Mouse (Mus musculus): ENCODE results near the gene Supt16. TPM values are rescaled to one million over a fixed set of nuclear protein-coding genes. Genes with fewer than 3 reads are reported as not detected.

Supt16 gene
- polyA plus RNA-seq, 1 experiment = 8.7 TPM

DNA sequence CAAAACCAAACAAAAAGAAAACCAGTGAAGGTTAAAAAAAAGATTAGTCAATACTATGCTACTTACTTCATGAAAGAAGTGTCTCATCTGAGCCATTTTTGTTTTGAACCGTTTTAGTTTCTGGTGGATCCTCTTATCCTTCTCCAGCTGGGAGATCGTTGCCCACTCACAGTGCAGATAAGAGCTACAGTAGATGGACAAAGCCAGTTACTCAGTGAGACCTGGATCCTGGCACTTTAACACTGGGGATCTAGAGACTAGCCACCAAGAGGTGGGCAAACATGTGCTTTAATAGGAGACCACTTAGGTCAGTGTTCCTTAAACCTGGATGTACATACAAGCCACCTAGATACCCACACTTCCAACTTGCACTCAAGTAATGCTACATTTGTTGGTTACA is 28.8 kb upstream of the Supt16 start:
- 80% methylated on average over 2 of the region's 2 CpGs for WGBS
- Histone ChIP-seq H3K4me3 (ENCODE audit: extremely low read depth, insufficient read depth, insufficient read length) (no peak overlapping the region), H3K27ac (ENCODE audit: insufficient read depth, low read length) (no peak overlapping the region), H3K27me3 (ENCODE audit: control insufficient read depth, insufficient read depth, low read length) (no peaks in the 10 kb centered on the region), H3K36me3 (ENCODE audit: control insufficient read depth, insufficient read depth, low read length) (peaks cover 47% of the 10 kb centered on the region), H3K4me1 (ENCODE audit: control insufficient read depth, insufficient read depth, insufficient read length) (no peaks in the 10 kb centered on the region)
- TF ChIP-seq POLR2A (IDR thresholded peaks at IDR 0.05; ENCODE audit: low read depth, low read length) = no peak
- no peak for TF ChIP-seq CTCF (IDR thresholded peaks at IDR 0.05; ENCODE audit: extremely low read depth, insufficient read depth, insufficient read length, insufficient replicate concordance)
- no peak for DNase-seq (ENCODE audit: low read depth in 1 of 2, low spot score in 2 of 2)

DNA sequence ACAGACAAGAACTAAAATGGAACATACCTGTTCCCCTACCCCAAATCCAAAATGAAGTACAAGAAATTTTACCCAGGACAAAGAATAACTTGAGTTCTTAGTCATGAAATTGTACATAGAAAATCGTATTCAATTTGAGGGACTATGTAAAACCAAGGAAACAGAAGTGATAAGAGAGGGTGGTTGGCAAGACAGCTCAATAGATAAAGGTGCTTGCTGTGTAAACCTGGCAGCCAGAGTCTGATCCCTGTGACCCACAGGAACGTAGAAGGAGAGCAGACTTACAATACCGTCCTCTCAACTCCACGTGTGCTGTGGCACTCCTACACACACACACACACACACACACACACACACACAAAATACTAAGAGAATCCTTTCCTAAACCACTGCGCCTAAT is 20.0 kb upstream of the Supt16 start:
- Histone ChIP-seq H3K27me3 (ENCODE audit: control insufficient read depth, insufficient read depth, low read length) (no peaks in the 10 kb centered on the region), H3K4me1 (ENCODE audit: control insufficient read depth, insufficient read depth, insufficient read length) (no peaks in the 10 kb centered on the region), H3K27ac (ENCODE audit: insufficient read depth, low read length) (no peak overlapping the region), H3K4me3 (ENCODE audit: extremely low read depth, insufficient read depth, insufficient read length) (no peak overlapping the region), H3K36me3 (ENCODE audit: control insufficient read depth, insufficient read depth, low read length) (peaks cover 66% of the 10 kb centered on the region)
- DNase-seq (ENCODE audit: low read depth in 1 of 2, low spot score in 2 of 2) = no peak
- WGBS = 82% methylated on average over 5 of the region's 5 CpGs
- TF ChIP-seq CTCF (IDR thresholded peaks at IDR 0.05; ENCODE audit: extremely low read depth, insufficient read depth, insufficient read length, insufficient replicate concordance) (no peak), POLR2A (IDR thresholded peaks at IDR 0.05; ENCODE audit: low read depth, low read length) (no peak)

GRCm38 (mm10) chr14:52199412-52199811 is 2.2 kb upstream of the Supt16 start:
- no peak overlapping the region for H3K27ac ChIP-seq (ENCODE audit: insufficient read depth, low read length)
- H3K4me3 ChIP-seq (ENCODE audit: extremely low read depth, insufficient read depth, insufficient read length) = no peak overlapping the region
- TF ChIP-seq CTCF (IDR thresholded peaks at IDR 0.05; ENCODE audit: extremely low read depth, insufficient read depth, insufficient read length, insufficient replicate concordance) (no peak), POLR2A (IDR thresholded peaks at IDR 0.05; ENCODE audit: low read depth, low read length) (no peak)
- peaks cover 21% of the 10 kb centered on the region for H3K36me3 ChIP-seq (ENCODE audit: control insufficient read depth, insufficient read depth, low read length)
- WGBS = 80% methylated on average over 4 of the region's 4 CpGs
- H3K4me1 ChIP-seq (ENCODE audit: control insufficient read depth, insufficient read depth, insufficient read length) = no peaks in the 10 kb centered on the region; the same call in 1 of the 2 replicates
- DNase-seq (ENCODE audit: low read depth in 1 of 2, low spot score in 2 of 2) = no peak
- no peaks in the 10 kb centered on the region for H3K27me3 ChIP-seq (ENCODE audit: control insufficient read depth, insufficient read depth, low read length)

DNA sequence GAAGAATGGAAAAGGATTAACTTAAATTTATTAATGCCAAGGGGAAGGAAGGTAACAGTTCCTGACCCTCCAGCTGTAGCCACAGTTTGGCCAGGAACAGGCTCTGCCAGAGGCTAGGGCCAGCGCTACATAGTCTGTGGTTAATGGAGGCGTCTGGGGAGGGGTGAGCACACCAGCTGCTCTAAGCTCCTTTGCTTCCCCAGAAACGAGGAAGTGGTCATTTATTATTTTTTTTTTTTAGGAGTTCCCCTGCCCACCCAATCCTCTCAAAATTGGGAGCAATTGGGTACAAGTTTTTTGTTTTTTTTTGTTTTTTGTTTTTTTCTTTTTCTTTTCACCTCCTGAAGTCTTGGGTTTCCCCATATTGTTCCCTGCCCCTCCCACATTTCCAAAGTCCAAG is 925 bp upstream of the Supt16 start:
- WGBS = 7% methylated on average over 3 of the region's 3 CpGs
- Histone ChIP-seq H3K27ac (ENCODE audit: insufficient read depth, low read length) (no peak overlapping the region), H3K27me3 (ENCODE audit: control insufficient read depth, insufficient read depth, low read length) (no peaks in the 10 kb centered on the region), H3K36me3 (ENCODE audit: control insufficient read depth, insufficient read depth, low read length) (peaks cover 16% of the 10 kb centered on the region), H3K4me1 (ENCODE audit: control insufficient read depth, insufficient read depth, insufficient read length) (no peaks in the 10 kb centered on the region; the same call in 1 of the 2 replicates), H3K4me3 (ENCODE audit: extremely low read depth, insufficient read depth, insufficient read length) (no peak overlapping the region)
- TF ChIP-seq CTCF (IDR thresholded peaks at IDR 0.05; ENCODE audit: extremely low read depth, insufficient read depth, insufficient read length, insufficient replicate concordance) (no peak), POLR2A (IDR thresholded peaks at IDR 0.05; ENCODE audit: low read depth, low read length) (no peak)
- DNase-seq (ENCODE audit: low read depth in 1 of 2, low spot score in 2 of 2) = no peak

- no peaks in the 10 kb centered on the region for H3K27me3 ChIP-seq (ENCODE audit: control insufficient read depth, insufficient read depth, low read length)
- under 1% methylated on average over 58 of the region's 59 CpGs for WGBS
- H3K36me3 ChIP-seq (ENCODE audit: control insufficient read depth, insufficient read depth, low read length) = peaks cover 12% of the 10 kb centered on the region
- peak in 1 of 2 experiments; percentile 8 for DNase-seq (ENCODE audit: low read depth in 1 of 2, low spot score in 2 of 2)
- H3K4me1 ChIP-seq (ENCODE audit: control insufficient read depth, insufficient read depth, insufficient read length) = no peaks in the 10 kb centered on the region; the same call in 1 of the 2 replicates
- peak overlapping the region; percentile 92 for H3K4me3 ChIP-seq (ENCODE audit: extremely low read depth, insufficient read depth, insufficient read length)
- H3K27ac ChIP-seq (ENCODE audit: insufficient read depth, low read length) = peak overlapping the region; percentile 99
- no peak for TF ChIP-seq POLR2A (IDR thresholded peaks at IDR 0.05; ENCODE audit: low read depth, low read length)
- TF ChIP-seq CTCF (IDR thresholded peaks at IDR 0.05; ENCODE audit: extremely low read depth, insufficient read depth, insufficient read length, insufficient replicate concordance) = no peak
These were observed 723 bp downstream of the Supt16 start for GRCm38 (mm10) chr14:52196230-52197155.

GRCm38 (mm10) chr14:52195691-52196090 is 1.5 kb downstream of the Supt16 start:
- no peak overlapping the region; the same call in 1 of the 2 replicates for H3K4me3 ChIP-seq (ENCODE audit: extremely low read depth, insufficient read depth, insufficient read length)
- 13% methylated on average over 3 of the region's 3 CpGs for WGBS
- no peak overlapping the region for H3K27ac ChIP-seq (ENCODE audit: insufficient read depth, low read length)
- TF ChIP-seq CTCF (IDR thresholded peaks at IDR 0.05; ENCODE audit: extremely low read depth, insufficient read depth, insufficient read length, insufficient replicate concordance) (peak; percentile 16; the same call in 1 of the 2 replicates), POLR2A (IDR thresholded peaks at IDR 0.05; ENCODE audit: low read depth, low read length) (no peak)
- H3K27me3 ChIP-seq (ENCODE audit: control insufficient read depth, insufficient read depth, low read length) = no peaks in the 10 kb centered on the region
- no peaks in the 10 kb centered on the region; the same call in 1 of the 2 replicates for H3K4me1 ChIP-seq (ENCODE audit: control insufficient read depth, insufficient read depth, insufficient read length)
- peaks cover 12% of the 10 kb centered on the region for H3K36me3 ChIP-seq (ENCODE audit: control insufficient read depth, insufficient read depth, low read length)
- peak; percentile 42 to 63 for DNase-seq (ENCODE audit: low read depth in 1 of 2, low spot score in 2 of 2)
